Mouse (Mus musculus): ENCODE data around the gene Mapt. TPM values are rescaled to one million over a fixed set of nuclear protein-coding genes. Genes with fewer than 3 reads are reported as not detected.
"Not testable (repeated sequence)": the region's sequence is repeated elsewhere in the genome, so short reads cannot be mapped to it uniquely, and the experiment has no call there.

The Mapt gene
- polyA plus RNA-seq, 1 experiment from 2014 or later, result 9.7 TPM

DNA sequence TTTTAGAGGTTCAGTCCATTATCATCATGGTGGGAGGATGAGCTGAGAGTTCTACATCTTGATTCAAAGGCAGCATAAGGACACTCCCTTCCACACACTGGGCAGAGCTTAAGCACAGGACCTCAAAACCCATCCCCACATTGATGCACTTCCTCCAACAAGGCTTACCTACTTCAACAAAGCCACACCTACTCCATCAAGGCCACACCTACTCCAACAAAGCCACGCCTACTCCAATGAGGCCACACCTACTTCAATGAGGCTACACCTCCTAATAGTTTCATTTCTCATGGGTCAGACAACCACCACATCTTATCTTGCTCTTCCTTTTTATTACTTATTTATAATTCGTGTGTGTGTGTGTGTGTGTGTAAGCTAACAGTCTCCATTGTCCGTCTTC is 22.1 kb upstream of the Mapt start:
- Histone ChIP-seq H3K36me3 (no peaks in the 10 kb centered on the region), H3K27me3 (no peaks in the 10 kb centered on the region), H3K27ac (no peak overlapping the region), H3K9ac (no peak overlapping the region), H3K4me2 (no peak overlapping the region), H3K9me3 (no peaks in the 10 kb centered on the region), H3K4me3 (no peak overlapping the region), H3K4me1 (no peaks in the 10 kb centered on the region)
- ATAC-seq (ENCODE audit: insufficient number of reproducible peaks, insufficient read depth, low FRiP score, low TSS enrichment, low read depth), result no peak
- WGBS, result 73% methylated on average over 3 of the region's 3 CpGs

DNA sequence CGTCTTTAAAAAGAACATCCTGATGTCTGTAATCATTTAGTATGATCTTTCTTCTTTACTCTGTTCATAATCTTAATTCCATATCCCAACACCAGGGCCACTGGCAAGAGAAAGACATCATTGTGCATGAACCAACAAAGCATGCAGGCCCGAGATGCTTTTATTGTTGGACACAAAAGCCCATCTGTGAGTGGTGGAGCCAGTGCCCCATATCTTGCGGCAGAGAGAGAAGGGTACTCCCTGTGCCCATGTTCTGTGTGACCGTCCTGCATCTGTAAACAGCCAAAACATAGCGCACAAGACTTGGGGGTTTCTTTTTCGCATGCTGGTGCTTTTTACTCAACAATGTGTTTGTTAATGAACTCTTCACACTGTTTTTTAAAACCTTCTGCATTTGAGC is 19.9 kb upstream of the Mapt start:
- H3K4me2 ChIP-seq, result no peak overlapping the region
- H3K4me1 ChIP-seq, result no peaks in the 10 kb centered on the region; the same call in 1 of the 2 replicates
- H3K27me3 ChIP-seq, result no peaks in the 10 kb centered on the region
- H3K9ac ChIP-seq, result no peak overlapping the region
- WGBS, result 84% methylated on average over 6 of the region's 6 CpGs
- H3K4me3 ChIP-seq, result no peak overlapping the region
- no peak for ATAC-seq (ENCODE audit: insufficient number of reproducible peaks, insufficient read depth, low FRiP score, low TSS enrichment, low read depth)
- no peaks in the 10 kb centered on the region for H3K9me3 ChIP-seq
- H3K36me3 ChIP-seq, result no peaks in the 10 kb centered on the region
- H3K27ac ChIP-seq, result no peak overlapping the region

DNA sequence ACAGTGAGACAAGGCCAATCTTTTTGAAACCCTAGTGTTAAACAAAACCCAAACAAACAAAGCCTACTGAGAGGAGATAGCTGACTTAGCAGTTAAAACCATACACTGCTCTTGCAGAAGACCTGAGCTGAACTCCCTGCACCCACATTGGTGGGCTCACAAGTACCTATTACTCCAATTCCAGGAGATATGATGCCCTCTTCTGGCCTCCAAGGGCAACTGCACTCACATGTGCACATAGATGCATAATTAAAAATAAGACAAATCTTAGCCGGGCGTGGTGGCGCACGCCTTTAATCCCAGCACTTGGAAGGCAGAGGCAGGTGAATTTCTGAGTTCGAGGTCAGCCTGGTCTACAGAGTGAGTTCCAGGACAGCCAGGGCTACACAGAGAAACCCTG is 17.1 kb upstream of the Mapt start:
- H3K36me3 ChIP-seq; H3K4me2 ChIP-seq; H3K9ac ChIP-seq; ATAC-seq (ENCODE audit: insufficient number of reproducible peaks, insufficient read depth, low FRiP score, low TSS enrichment, low read depth); H3K27me3 ChIP-seq; H3K9me3 ChIP-seq; H3K4me1 ChIP-seq; H3K27ac ChIP-seq; H3K4me3 ChIP-seq: not testable (repeated sequence)
- 93% methylated on average over 5 of the region's 5 CpGs for WGBS

DNA sequence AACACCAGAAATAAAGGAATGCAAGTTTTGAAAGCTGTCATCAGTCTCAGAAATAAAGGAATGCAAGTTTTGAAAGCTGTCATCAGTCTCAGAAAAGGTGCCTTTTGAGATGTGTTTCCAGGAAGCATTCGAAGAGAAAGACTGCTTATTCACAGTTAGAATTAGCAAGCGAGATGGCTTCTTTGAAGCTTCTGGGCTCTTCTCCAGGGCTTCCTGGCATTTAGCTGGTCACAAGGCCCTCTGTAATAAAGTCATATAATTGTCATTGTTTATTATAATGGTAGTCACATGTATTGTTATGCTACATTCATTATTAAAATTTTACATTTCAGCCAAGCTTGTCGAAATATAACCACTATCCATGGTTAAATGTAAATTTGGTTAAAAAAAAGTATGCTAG is 13.1 kb upstream of the Mapt start:
- H3K36me3 ChIP-seq, result no peaks in the 10 kb centered on the region
- no peak for ATAC-seq (ENCODE audit: insufficient number of reproducible peaks, insufficient read depth, low FRiP score, low TSS enrichment, low read depth)
- no peaks in the 10 kb centered on the region; the same call in 1 of the 2 replicates for H3K4me1 ChIP-seq
- no peaks in the 10 kb centered on the region for H3K27me3 ChIP-seq
- WGBS, result 63% methylated on average over 3 of the region's 3 CpGs
- H3K27ac ChIP-seq, result no peak overlapping the region
- H3K4me3 ChIP-seq, result no peak overlapping the region
- no peak overlapping the region for H3K9ac ChIP-seq
- no peaks in the 10 kb centered on the region for H3K9me3 ChIP-seq
- no peak overlapping the region for H3K4me2 ChIP-seq

DNA sequence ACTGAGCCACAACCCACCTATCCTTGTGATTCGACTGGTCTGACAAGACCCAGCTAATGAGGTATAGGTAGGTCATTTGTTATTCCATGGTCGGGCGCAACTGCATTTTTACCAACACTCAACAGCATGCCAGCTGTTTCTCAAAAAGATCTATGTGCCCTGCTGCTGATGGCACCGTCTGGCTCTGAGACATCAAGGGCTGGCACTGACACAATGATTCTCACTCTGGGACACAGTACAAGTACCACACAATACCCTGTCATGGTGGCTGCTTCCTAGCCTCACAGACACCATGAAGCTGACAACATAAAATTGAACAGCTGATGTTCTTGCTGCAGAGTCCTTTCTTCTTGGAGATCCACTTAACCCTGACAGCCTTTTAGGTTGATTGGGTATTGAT is 10.9 kb upstream of the Mapt start:
- WGBS, result 89% methylated on average over 4 of the region's 4 CpGs
- Histone ChIP-seq H3K27ac (no peak overlapping the region), H3K9me3 (no peaks in the 10 kb centered on the region), H3K27me3 (no peaks in the 10 kb centered on the region), H3K36me3 (no peaks in the 10 kb centered on the region), H3K9ac (no peak overlapping the region), H3K4me1 (no peaks in the 10 kb centered on the region), H3K4me3 (no peak overlapping the region), H3K4me2 (no peak overlapping the region)
- ATAC-seq (ENCODE audit: insufficient number of reproducible peaks, insufficient read depth, low FRiP score, low TSS enrichment, low read depth), result no peak

DNA sequence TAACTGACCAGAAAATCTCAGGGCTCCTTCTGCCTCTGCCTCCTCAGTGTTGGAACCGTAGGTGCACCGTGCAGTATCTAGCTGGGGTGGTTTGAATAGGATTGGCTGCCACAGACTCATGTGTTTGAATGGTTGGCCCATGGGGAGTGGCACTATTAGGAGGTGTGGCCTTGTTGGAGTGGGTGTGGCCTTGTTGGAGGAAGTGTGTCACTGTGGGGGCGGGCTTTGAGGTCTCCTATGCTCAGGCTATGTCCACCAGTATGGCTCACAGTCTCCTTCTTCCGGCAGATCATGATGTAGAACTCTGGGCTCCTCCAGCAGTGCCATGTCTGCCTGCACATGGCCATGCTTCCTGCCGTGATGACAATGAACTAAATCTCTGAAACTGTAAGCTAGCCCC is 9.4 kb upstream of the Mapt start:
- H3K9me3 ChIP-seq, result no peaks in the 10 kb centered on the region
- ATAC-seq (ENCODE audit: insufficient number of reproducible peaks, insufficient read depth, low FRiP score, low TSS enrichment, low read depth), result no peak
- no peaks in the 10 kb centered on the region for H3K36me3 ChIP-seq
- H3K9ac ChIP-seq, result no peak overlapping the region
- no peaks in the 10 kb centered on the region for H3K27me3 ChIP-seq
- H3K4me2 ChIP-seq, result no peak overlapping the region
- WGBS, result 74% methylated on average over 5 of the region's 5 CpGs
- H3K27ac ChIP-seq, result no peak overlapping the region
- H3K4me3 ChIP-seq, result no peak overlapping the region
- H3K4me1 ChIP-seq, result no peaks in the 10 kb centered on the region

DNA sequence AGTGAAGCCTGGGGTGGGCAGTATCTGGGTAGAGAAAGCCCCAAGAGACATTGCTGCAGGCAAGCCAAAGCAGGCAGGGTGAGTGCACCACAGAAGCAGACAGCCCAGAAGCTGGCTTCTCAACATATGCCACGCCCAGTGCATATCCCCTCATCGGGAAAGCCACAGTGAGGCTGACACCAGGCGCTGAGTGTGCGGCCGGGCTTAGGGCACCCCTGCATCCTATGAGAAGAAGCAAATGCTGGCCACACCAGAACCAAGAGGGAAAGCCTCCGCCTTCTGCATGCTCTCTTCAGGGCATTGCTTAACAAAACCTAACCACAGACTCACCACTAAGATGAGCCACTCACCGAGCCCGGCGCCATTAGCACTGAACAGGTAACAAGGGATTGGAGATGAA is 7.9 kb upstream of the Mapt start:
- Histone ChIP-seq H3K27ac (no peak overlapping the region), H3K36me3 (no peaks in the 10 kb centered on the region), H3K9me3 (no peaks in the 10 kb centered on the region), H3K4me1 (no peaks in the 10 kb centered on the region), H3K4me2 (no peak overlapping the region), H3K4me3 (no peak overlapping the region), H3K27me3 (no peaks in the 10 kb centered on the region), H3K9ac (no peak overlapping the region)
- ATAC-seq (ENCODE audit: insufficient number of reproducible peaks, insufficient read depth, low FRiP score, low TSS enrichment, low read depth), result no peak
- 80% methylated on average over 9 of the region's 9 CpGs for WGBS

DNA sequence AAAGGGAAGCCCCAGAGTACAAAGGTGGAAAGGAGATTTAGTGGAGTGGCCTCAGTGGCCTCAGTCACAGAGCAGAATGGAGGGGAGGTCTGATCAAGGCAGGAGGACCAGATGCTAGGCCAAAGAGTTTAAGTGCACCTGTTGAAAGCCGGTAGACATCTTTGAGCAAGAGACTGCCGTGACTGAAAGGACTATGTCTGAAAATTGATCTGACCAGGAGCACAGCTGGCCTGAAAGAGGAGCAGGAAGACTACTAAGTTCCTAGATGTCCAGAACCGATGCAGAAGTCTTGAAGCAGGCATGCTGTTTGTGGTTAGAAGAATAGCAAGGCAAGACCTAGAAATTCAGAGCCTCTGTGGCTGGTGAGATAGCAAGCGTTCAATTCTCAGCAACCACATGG is 1.8 kb upstream of the Mapt start:
- no peak overlapping the region for H3K4me3 ChIP-seq
- no peak overlapping the region for H3K9ac ChIP-seq
- no peaks in the 10 kb centered on the region for H3K36me3 ChIP-seq
- no peak overlapping the region for H3K27ac ChIP-seq
- no peak for ATAC-seq (ENCODE audit: insufficient number of reproducible peaks, insufficient read depth, low FRiP score, low TSS enrichment, low read depth)
- peaks cover 33% of the 10 kb centered on the region for H3K4me1 ChIP-seq
- H3K9me3 ChIP-seq, result no peaks in the 10 kb centered on the region
- no peak overlapping the region for H3K4me2 ChIP-seq
- H3K27me3 ChIP-seq, result peaks cover 39% of the 10 kb centered on the region
- 61% methylated on average over 4 of the region's 4 CpGs for WGBS

DNA sequence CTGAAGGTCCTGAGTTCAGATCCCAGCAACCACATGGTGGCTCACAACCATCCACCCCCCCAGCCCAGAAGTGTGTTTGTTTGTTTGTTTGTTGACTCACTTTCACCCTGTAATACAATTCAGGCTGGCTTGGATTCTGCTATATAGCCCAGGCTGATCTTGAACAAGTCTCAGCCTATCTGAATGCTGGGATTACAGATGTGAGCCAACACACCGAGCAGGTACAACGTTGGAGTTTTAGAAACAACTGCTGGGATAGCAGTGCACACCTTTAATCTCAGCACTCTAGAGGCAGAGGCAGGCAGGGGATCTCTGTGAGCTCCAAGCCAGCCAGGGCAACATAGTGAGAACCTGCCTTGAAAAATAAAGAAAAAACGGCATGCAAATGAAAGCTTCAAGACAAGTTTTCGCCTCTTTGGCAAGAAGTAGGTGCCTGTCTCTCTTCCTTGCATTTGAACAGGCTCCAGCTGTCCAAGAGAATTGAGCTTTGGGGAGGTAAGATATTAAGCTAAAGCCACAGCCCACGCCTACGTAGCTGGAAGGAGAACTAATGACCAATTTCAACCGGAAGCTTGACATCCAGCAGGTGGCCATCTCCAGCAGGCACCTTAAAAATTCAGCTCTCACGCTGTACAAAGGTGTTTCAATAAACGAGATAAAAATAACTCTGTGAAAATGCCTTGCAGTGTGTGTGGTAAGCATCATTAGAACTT is 968 bp upstream of the Mapt start:
- WGBS, result 9% methylated on average over 9 of the region's 9 CpGs
- H3K4me2 ChIP-seq, result peak overlapping the region; percentile 100
- H3K36me3 ChIP-seq, result no peaks in the 10 kb centered on the region
- H3K9ac ChIP-seq, result no peak overlapping the region
- no peaks in the 10 kb centered on the region for H3K9me3 ChIP-seq
- peaks cover 48% of the 10 kb centered on the region for H3K27me3 ChIP-seq
- H3K4me3 ChIP-seq, result peak overlapping the region; percentile 61
- no peak overlapping the region for H3K27ac ChIP-seq
- H3K4me1 ChIP-seq, result peaks cover 36% of the 10 kb centered on the region
- no peak for ATAC-seq (ENCODE audit: insufficient number of reproducible peaks, insufficient read depth, low FRiP score, low TSS enrichment, low read depth)

DNA sequence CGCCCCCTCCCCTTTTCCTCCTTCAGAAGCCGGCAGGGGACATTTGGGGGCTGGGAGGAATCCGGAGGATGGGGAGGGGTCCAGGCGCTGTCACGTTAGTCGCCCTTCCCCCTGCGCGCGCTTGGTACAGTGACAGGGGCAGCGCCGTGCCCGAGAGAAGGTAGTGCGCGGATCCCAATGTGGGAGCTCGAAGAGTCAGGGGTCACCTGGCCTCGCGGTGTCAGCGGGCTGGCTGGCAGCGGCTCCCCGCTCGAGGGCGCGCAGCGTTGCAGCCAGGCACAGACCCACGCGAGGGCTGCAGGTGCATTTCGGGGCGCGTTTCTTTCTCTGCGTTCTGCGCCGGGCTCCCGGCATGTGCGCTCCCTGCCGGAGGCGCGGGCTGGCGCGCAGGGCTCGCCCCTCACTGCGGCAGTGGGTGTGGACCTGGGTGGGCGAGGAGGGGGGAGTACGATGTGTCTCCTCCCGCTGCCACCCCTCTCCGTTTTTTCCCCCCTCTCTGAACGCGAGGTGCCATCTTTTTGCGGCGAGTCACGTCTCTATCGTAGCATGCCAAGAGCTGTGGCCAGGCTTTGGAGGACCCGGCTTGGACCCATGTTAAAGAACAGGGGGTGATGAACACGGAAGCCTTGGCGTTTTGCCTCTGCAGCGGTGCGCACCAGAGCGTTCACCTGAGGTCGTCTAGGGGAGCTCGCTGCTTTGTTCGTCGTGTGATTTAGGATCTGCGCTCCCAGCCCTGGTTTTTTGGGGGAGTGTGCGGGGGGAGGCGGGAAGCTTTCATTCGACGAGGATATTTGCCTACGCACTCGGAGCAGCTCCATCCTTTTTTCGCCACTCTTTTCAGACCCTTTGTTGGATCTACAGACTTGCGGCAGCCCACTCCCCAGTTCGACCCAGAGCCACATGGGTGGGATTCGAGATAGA is 1.2 kb downstream of the Mapt start:
- peak; percentile 17; the same call in 1 of the 2 replicates for ATAC-seq (ENCODE audit: insufficient number of reproducible peaks, insufficient read depth, low FRiP score, low TSS enrichment, low read depth)
- Histone ChIP-seq H3K4me2 (peak overlapping the region; percentile 100), H3K27me3 (peaks cover 66% of the 10 kb centered on the region), H3K36me3 (no peaks in the 10 kb centered on the region), H3K9me3 (no peaks in the 10 kb centered on the region), H3K4me1 (peaks cover 42% of the 10 kb centered on the region), H3K4me3 (peak overlapping the region; percentile 61), H3K27ac (no peak overlapping the region), H3K9ac (peak overlapping the region; percentile 67)
- under 1% methylated on average over 72 of the region's 72 CpGs for WGBS

DNA sequence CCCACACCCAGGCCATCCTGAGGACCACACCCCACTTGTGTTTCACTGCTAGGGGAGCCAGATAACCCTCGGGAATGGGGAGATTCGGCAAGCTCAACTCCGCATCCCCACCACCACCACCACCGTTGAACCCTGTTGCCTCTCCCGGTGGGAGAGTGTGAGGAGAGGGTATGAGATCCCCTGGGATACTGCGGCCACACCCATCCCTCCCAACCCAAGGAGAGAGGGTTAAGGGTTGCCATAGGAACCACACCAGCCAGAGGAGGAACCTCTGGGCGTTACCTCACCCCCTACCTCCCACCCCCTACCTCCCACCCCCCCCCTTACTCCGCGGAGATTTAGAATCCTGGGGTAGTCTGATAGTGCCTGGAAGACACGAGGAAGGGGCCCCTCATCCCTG is 1.9 kb downstream of the Mapt start:
- Histone ChIP-seq H3K4me3 (peak overlapping the region; percentile 61), H3K4me2 (peak overlapping the region; percentile 100), H3K27me3 (peaks cover 66% of the 10 kb centered on the region), H3K9me3 (no peaks in the 10 kb centered on the region), H3K9ac (no peak overlapping the region), H3K36me3 (no peaks in the 10 kb centered on the region), H3K27ac (no peak overlapping the region), H3K4me1 (peaks cover 42% of the 10 kb centered on the region)
- 3% methylated on average over 10 of the region's 10 CpGs for WGBS
- no peak for ATAC-seq (ENCODE audit: insufficient number of reproducible peaks, insufficient read depth, low FRiP score, low TSS enrichment, low read depth)

Measured in embryonic facial prominence, embryonic 13.5 days (tissue).